Mouse (Mus musculus): ENCODE data around the gene Abcb4. TPM values are rescaled to one million over a fixed set of nuclear protein-coding genes. Genes with fewer than 3 reads are reported as not detected.
"Not testable (repeated sequence)": the region's sequence is repeated elsewhere in the genome, so short reads cannot be mapped to it uniquely, and the experiment has no call there.

Abcb4 gene
- polyA plus RNA-seq, 1 experiment = 0.89 TPM

DNA sequence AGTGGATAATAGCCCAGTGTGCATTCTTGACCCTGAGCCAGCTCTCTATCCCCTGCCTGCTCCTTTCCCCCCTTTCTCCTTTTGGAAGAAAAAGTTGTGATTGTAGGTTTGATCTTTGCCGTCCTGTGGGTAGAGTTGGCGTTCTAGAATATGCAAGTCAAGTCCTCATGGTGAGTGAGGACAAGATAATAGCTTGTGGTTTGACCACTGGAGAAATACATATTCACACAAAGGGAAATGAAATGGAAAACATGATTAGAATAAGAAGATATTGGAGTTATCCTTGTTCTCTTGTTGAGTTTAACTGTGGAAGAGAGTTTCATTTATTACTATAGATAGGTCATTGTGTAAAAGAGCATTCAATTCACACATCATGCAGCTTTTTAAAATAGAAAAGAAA, 22.9 kb downstream of the Abcb4 start:
- Histone ChIP-seq H3K4me3 (ENCODE audit: control insufficient read depth, low read depth, low read length) (no peak overlapping the region), H3K27me3 (ENCODE audit: control insufficient read depth, insufficient read depth, low read length) (no peaks in the 10 kb centered on the region), H3K36me3 (ENCODE audit: control insufficient read depth, insufficient read depth, low read length) (no peaks in the 10 kb centered on the region), H3K4me1 (ENCODE audit: control insufficient read depth, insufficient read depth, low read length) (peaks cover 2% of the 10 kb centered on the region; the same call in 1 of the 2 replicates), H3K27ac (ENCODE audit: control insufficient read depth, insufficient read depth, low read depth, low read length) (no peak overlapping the region)
- no peak for TF ChIP-seq POLR2A (IDR thresholded peaks at IDR 0.05; ENCODE audit: control insufficient read depth, low read depth, low read length)
- no peak for TF ChIP-seq CTCF (IDR thresholded peaks at IDR 0.05; ENCODE audit: control insufficient read depth, insufficient read depth, insufficient replicate concordance, low read depth, low read length)

DNA sequence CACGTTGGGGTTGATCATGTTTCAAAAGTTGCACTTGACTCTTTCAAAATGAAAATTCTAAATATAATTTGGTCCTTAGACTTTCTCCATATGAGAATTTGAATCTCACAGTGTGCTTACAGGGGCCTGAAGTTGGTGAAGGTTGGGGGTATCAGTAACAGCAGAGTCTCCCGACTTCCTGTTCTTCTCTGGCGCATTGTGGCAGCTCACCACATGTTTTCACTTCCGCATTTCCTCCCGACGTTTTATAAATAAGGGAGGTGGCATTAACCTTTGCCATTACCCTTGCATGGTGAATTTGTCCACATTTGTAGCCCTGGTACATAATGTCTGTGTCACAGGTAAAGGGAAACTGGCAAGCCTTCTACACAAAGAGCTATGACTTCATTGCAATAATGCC, 23.6 kb downstream of the Abcb4 start:
- no peaks in the 10 kb centered on the region for H3K36me3 ChIP-seq (ENCODE audit: control insufficient read depth, insufficient read depth, low read length)
- no peak overlapping the region for H3K4me3 ChIP-seq (ENCODE audit: control insufficient read depth, low read depth, low read length)
- TF ChIP-seq POLR2A (IDR thresholded peaks at IDR 0.05; ENCODE audit: control insufficient read depth, low read depth, low read length) (no peak), CTCF (IDR thresholded peaks at IDR 0.05; ENCODE audit: control insufficient read depth, insufficient read depth, insufficient replicate concordance, low read depth, low read length) (no peak)
- H3K27ac ChIP-seq (ENCODE audit: control insufficient read depth, insufficient read depth, low read depth, low read length) = no peak overlapping the region
- H3K4me1 ChIP-seq (ENCODE audit: control insufficient read depth, insufficient read depth, low read length) = peaks cover 2% of the 10 kb centered on the region; the same call in 1 of the 2 replicates
- H3K27me3 ChIP-seq (ENCODE audit: control insufficient read depth, insufficient read depth, low read length) = no peaks in the 10 kb centered on the region

DNA sequence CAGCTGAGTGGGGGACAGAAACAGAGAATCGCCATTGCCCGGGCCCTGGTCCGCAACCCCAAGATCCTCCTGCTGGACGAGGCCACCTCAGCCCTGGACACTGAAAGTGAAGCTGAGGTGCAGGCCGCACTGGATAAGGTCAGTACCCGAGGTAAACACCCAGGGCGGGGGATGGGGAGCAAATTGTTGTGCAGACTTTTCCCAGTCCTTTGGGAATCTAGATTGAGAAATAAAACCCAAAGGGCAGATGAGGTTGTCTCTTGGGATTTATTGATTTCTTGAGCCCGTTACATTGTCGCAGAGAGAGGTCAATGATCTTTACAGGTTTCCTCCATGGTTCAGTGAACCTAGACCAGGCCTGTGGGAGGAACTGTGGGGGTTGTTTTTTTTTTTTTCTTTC, 34.9 kb downstream of the Abcb4 start:
- H3K4me3 ChIP-seq (ENCODE audit: control insufficient read depth, low read depth, low read length) = no peak overlapping the region
- H3K4me1 ChIP-seq (ENCODE audit: control insufficient read depth, insufficient read depth, low read length) = no peaks in the 10 kb centered on the region
- H3K36me3 ChIP-seq (ENCODE audit: control insufficient read depth, insufficient read depth, low read length) = no peaks in the 10 kb centered on the region
- TF ChIP-seq POLR2A (IDR thresholded peaks at IDR 0.05; ENCODE audit: control insufficient read depth, low read depth, low read length) (no peak), CTCF (IDR thresholded peaks at IDR 0.05; ENCODE audit: control insufficient read depth, insufficient read depth, insufficient replicate concordance, low read depth, low read length) (no peak)
- no peak overlapping the region for H3K27ac ChIP-seq (ENCODE audit: control insufficient read depth, insufficient read depth, low read depth, low read length)
- H3K27me3 ChIP-seq (ENCODE audit: control insufficient read depth, insufficient read depth, low read length) = no peaks in the 10 kb centered on the region

DNA sequence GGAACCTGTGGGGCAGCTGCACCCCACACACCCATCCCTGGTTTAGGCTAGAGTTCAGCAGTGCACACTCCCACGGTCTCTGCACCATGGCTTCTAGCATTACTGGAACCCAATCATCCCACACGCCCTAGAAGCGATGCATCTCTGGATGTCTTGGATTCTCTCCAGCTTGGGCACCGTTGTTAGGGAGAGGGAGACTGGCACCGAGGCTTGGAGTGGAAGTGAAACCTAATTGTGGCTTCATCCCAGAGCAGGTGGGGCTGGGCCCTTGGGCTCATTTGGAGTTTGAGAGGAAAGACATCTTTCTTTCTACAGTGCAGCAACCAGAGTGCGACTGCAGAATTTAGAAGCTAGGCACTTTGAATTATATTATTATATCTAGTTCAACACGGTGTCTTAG, 44.4 kb downstream of the Abcb4 start:
- no peak for TF ChIP-seq POLR2A (IDR thresholded peaks at IDR 0.05; ENCODE audit: control insufficient read depth, low read depth, low read length)
- no peak for TF ChIP-seq CTCF (IDR thresholded peaks at IDR 0.05; ENCODE audit: control insufficient read depth, insufficient read depth, insufficient replicate concordance, low read depth, low read length)
- no peak overlapping the region for H3K27ac ChIP-seq (ENCODE audit: control insufficient read depth, insufficient read depth, low read depth, low read length)
- no peaks in the 10 kb centered on the region for H3K4me1 ChIP-seq (ENCODE audit: control insufficient read depth, insufficient read depth, low read length)
- H3K27me3 ChIP-seq (ENCODE audit: control insufficient read depth, insufficient read depth, low read length) = no peaks in the 10 kb centered on the region
- no peaks in the 10 kb centered on the region for H3K36me3 ChIP-seq (ENCODE audit: control insufficient read depth, insufficient read depth, low read length)
- H3K4me3 ChIP-seq (ENCODE audit: control insufficient read depth, low read depth, low read length) = peak overlapping the region; percentile 1; the same call in 1 of the 2 replicates

DNA sequence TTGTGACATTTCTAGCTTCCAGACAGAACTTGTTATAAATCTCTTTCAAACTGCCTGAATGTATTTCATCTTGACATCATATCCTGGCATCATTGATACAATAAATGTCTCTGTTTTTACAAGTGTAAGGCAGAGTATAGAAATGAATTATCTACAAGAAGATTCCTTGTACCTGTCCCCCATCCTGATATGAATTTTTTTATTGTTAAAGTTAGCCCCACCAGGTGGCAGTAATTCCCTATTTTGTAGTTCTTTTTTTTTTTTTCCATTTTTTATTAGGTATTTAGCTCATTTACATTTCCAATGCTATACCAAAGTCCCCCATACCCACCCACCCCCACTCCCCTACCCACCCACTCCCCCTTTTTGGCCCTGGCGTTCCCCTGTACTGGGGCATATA, 47.7 kb downstream of the Abcb4 start:
- not testable (repeated sequence) for H3K4me3 ChIP-seq (ENCODE audit: control insufficient read depth, low read depth, low read length); H3K36me3 ChIP-seq (ENCODE audit: control insufficient read depth, insufficient read depth, low read length); H3K27ac ChIP-seq (ENCODE audit: control insufficient read depth, insufficient read depth, low read depth, low read length); H3K4me1 ChIP-seq (ENCODE audit: control insufficient read depth, insufficient read depth, low read length); H3K27me3 ChIP-seq (ENCODE audit: control insufficient read depth, insufficient read depth, low read length)

DNA sequence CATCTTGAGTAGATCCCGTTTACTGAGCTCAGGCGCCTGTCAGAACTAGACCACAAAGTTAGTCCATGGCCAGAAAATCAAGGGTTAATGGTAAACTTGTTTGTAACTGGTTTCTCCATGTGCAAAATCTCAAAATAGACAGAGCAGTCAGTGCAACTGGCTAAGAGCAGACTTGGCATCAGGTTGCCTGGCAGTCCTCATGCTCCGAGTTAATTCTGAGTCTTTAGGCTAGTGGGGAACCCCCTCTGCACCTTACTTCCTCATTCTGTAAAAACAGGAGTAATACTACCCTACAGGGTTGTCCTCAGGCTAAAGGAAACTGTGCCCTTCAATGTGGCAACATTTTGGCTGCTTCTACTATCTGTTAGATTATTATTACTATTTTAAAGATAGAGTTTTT, 50.3 kb downstream of the Abcb4 start:
- no peak for TF ChIP-seq POLR2A (IDR thresholded peaks at IDR 0.05; ENCODE audit: control insufficient read depth, low read depth, low read length)
- no peak for TF ChIP-seq CTCF (IDR thresholded peaks at IDR 0.05; ENCODE audit: control insufficient read depth, insufficient read depth, insufficient replicate concordance, low read depth, low read length)
- Histone ChIP-seq H3K36me3 (ENCODE audit: control insufficient read depth, insufficient read depth, low read length) (no peaks in the 10 kb centered on the region), H3K4me1 (ENCODE audit: control insufficient read depth, insufficient read depth, low read length) (no peaks in the 10 kb centered on the region), H3K27ac (ENCODE audit: control insufficient read depth, insufficient read depth, low read depth, low read length) (no peak overlapping the region), H3K4me3 (ENCODE audit: control insufficient read depth, low read depth, low read length) (no peak overlapping the region), H3K27me3 (ENCODE audit: control insufficient read depth, insufficient read depth, low read length) (no peaks in the 10 kb centered on the region)

DNA sequence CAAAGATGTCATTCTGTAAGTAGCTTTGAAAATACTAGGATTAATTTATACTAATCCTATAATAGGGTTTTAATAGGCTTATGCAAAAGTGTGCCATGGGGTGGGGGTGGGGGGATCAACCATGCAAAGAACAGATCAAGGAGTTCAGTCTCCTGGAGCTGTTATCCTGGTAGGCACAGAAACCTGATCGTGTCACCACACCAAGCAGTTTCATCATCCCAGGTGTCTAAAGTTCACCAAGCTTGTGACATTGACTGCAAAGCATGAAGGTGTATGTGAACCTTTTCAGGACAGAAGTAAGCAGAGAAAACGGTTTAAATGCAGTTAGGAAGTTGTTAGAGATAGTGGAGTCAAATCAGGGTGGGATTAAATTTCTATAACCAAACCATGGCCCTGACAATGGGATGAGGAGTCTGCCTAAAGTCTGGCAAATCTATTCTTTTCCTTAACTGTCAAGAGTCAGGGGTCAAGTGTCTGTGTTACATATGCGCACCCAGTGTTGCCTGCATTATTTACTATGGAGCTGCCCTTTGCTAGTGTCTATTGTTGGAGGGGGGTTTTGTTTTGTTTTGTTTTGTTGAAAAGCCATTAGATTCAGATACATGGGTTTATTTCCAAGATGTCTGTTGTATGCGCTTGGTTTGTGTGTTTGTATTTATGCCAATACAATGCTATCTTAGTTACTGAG, 54.0 kb downstream of the Abcb4 start:
- H3K27ac ChIP-seq (ENCODE audit: control insufficient read depth, insufficient read depth, low read depth, low read length) = no peak overlapping the region
- H3K4me3 ChIP-seq (ENCODE audit: control insufficient read depth, low read depth, low read length) = no peak overlapping the region
- no peaks in the 10 kb centered on the region for H3K36me3 ChIP-seq (ENCODE audit: control insufficient read depth, insufficient read depth, low read length)
- TF ChIP-seq POLR2A (IDR thresholded peaks at IDR 0.05; ENCODE audit: control insufficient read depth, low read depth, low read length) (no peak), CTCF (IDR thresholded peaks at IDR 0.05; ENCODE audit: control insufficient read depth, insufficient read depth, insufficient replicate concordance, low read depth, low read length) (no peak)
- no peaks in the 10 kb centered on the region for H3K4me1 ChIP-seq (ENCODE audit: control insufficient read depth, insufficient read depth, low read length)
- no peaks in the 10 kb centered on the region for H3K27me3 ChIP-seq (ENCODE audit: control insufficient read depth, insufficient read depth, low read length)

DNA sequence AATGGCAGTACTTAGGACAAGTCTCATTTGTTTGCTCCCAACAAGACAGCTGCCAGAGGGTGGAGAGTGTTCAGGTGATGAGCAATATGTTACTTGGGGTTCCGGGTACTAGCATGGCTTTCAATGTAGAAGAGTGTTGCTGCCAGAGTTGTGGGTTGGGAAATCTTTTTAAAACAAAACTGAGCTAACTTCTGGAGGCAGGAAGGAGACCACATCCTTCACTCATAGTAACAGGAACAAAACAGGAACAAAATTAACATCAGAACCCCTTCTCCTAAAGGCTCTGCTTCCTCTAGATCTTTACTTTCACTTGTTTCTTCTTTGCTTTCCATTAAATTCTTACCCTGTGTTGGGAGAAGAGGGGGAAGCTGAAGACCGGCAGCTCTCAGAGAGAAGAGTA, 60.1 kb downstream of the Abcb4 start:
- no peak for TF ChIP-seq CTCF (IDR thresholded peaks at IDR 0.05; ENCODE audit: control insufficient read depth, insufficient read depth, insufficient replicate concordance, low read depth, low read length)
- no peak for TF ChIP-seq POLR2A (IDR thresholded peaks at IDR 0.05; ENCODE audit: control insufficient read depth, low read depth, low read length)
- Histone ChIP-seq H3K36me3 (ENCODE audit: control insufficient read depth, insufficient read depth, low read length) (no peaks in the 10 kb centered on the region), H3K27me3 (ENCODE audit: control insufficient read depth, insufficient read depth, low read length) (no peaks in the 10 kb centered on the region), H3K27ac (ENCODE audit: control insufficient read depth, insufficient read depth, low read depth, low read length) (no peak overlapping the region), H3K4me1 (ENCODE audit: control insufficient read depth, insufficient read depth, low read length) (no peaks in the 10 kb centered on the region), H3K4me3 (ENCODE audit: control insufficient read depth, low read depth, low read length) (no peak overlapping the region)

All from testis, adult 2 months (tissue).